Mouse (Mus musculus) spleen, adult 2 months (tissue): ENCODE measurements at regions not wholly inside any gene's neighbourhood (a gene's known extent, or its start where the extent isn't known, plus 50 kb on each side); places are given as distances from the start of the nearest gene placed in this dataset.

ENCODE experiments used
- DNase-seq, 2 experiments: peaks; one replicate each; pipeline versions ENCODE4 v3.0.0 to v3.0.0-alpha.2; 2012 to 2021; ENCODE audit warnings: low spot score in 2 of 2, low read depth in 1 of 2
- H3K27ac ChIP-seq: fragments of 200-500 bp; 2 replicates; pipeline ENCODE4 v1.5.1; 2012; ENCODE audit warnings: low read length, inconsistent platforms; ENCODE audit not compliant: insufficient read depth
- H3K27me3 ChIP-seq: fragments of 200-500 bp; 2 replicates; pipeline ENCODE4 v1.6.1; 2012; ENCODE audit warnings: mild to moderate bottlenecking, moderate library complexity, low read length, inconsistent platforms; ENCODE audit not compliant: control insufficient read depth, insufficient read depth
- H3K36me3 ChIP-seq: fragments of 200-500 bp; 2 replicates; pipeline ENCODE4 v1.6.1; 2012; ENCODE audit warnings: mild to moderate bottlenecking, low read length, inconsistent platforms; ENCODE audit not compliant: control insufficient read depth, insufficient read depth
- H3K4me1 ChIP-seq: fragments of 200-500 bp; 2 replicates; pipeline ENCODE4 v1.6.1; 2011; ENCODE audit warnings: inconsistent platforms; ENCODE audit not compliant: control insufficient read depth, insufficient read depth, insufficient read length
- H3K4me3 ChIP-seq: fragments of 200-500 bp; 2 replicates; pipeline ENCODE4 v1.5.1; 2011; ENCODE audit warnings: mild to moderate bottlenecking, inconsistent platforms; ENCODE audit not compliant: insufficient read depth, insufficient read length; ENCODE audit errors: extremely low read depth
- CTCF ChIP-seq: fragments of 200-500 bp; IDR thresholded peaks from 2 replicates; pipeline ENCODE4 v1.5.1; 2011; ENCODE audit warnings: mild to moderate bottlenecking, inconsistent platforms; ENCODE audit not compliant: insufficient read depth, insufficient read length, insufficient replicate concordance; ENCODE audit errors: extremely low read depth
- POLR2A ChIP-seq: fragments of 200-500 bp; IDR thresholded peaks from 2 replicates; pipeline ENCODE4 v1.6.1; 2011; ENCODE audit warnings: low read depth, low read length, inconsistent platforms
- WGBS: fragments of 180-500 bp; shearing (Covaris S2); methylation state at CpG from one replicate; pipeline ENCODE4 v1.1.7; 2018; 5-methylcytosine and 5-hydroxymethylcytosine counted together

- no peak for DNase-seq
- Histone ChIP-seq H3K27me3 (no peaks in the 10 kb centered on the region), H3K4me3 (no peak overlapping the region), H3K36me3 (no peaks in the 10 kb centered on the region), H3K27ac (no peak overlapping the region), H3K4me1 (no peaks in the 10 kb centered on the region)
- WGBS: 86% methylated on average over 9 of the region's 9 CpGs
- TF ChIP-seq POLR2A (no peak), CTCF (no peak)
Observed at GRCm38 (mm10) chr3:121035904-121036549, 135.5 kb downstream of the Rwdd3 start.

GRCm38 (mm10) chr3:121025546-121026157 is 145.8 kb downstream of the Rwdd3 start:
- Histone ChIP-seq H3K27me3 (no peaks in the 10 kb centered on the region), H3K27ac (no peak overlapping the region), H3K4me1 (no peaks in the 10 kb centered on the region), H3K36me3 (no peaks in the 10 kb centered on the region), H3K4me3 (no peak overlapping the region)
- TF ChIP-seq POLR2A (no peak), CTCF (no peak)
- DNase-seq: no peak
- 88% methylated on average over 9 of the region's 9 CpGs for WGBS

- TF ChIP-seq POLR2A: no peak
- no peak for TF ChIP-seq CTCF
- Histone ChIP-seq H3K36me3 (no peaks in the 10 kb centered on the region), H3K4me1 (no peaks in the 10 kb centered on the region), H3K27ac (no peak overlapping the region), H3K27me3 (no peaks in the 10 kb centered on the region), H3K4me3 (no peak overlapping the region)
- 77% methylated on average over 8 of the region's 8 CpGs for WGBS
- DNase-seq: no peak
Observed at GRCm38 (mm10) chr3:121024810-121025209, 146.7 kb downstream of the Rwdd3 start.

GRCm38 (mm10) chr3:121021126-121021848 is 150.2 kb downstream of the Rwdd3 start:
- H3K27ac ChIP-seq: no peak overlapping the region
- WGBS: 85% methylated on average over 4 of the region's 4 CpGs
- DNase-seq: no peak
- TF ChIP-seq CTCF: no peak
- TF ChIP-seq POLR2A: no peak
- H3K27me3 ChIP-seq: no peaks in the 10 kb centered on the region
- H3K36me3 ChIP-seq: no peaks in the 10 kb centered on the region
- H3K4me3 ChIP-seq: no peak overlapping the region
- H3K4me1 ChIP-seq: no peaks in the 10 kb centered on the region

- Histone ChIP-seq H3K27me3 (no peaks in the 10 kb centered on the region), H3K27ac (no peak overlapping the region), H3K4me3 (no peak overlapping the region), H3K4me1 (no peaks in the 10 kb centered on the region), H3K36me3 (no peaks in the 10 kb centered on the region)
- 87% methylated on average over 6 of the region's 6 CpGs for WGBS
- DNase-seq: no peak
- no peak for TF ChIP-seq POLR2A
- no peak for TF ChIP-seq CTCF
Observed at GRCm38 (mm10) chr3:121009223-121009622, 162.3 kb downstream of the Rwdd3 start.

GRCm38 (mm10) chr3:120983556-120984270 is 187.8 kb downstream of the Rwdd3 start:
- no peak for TF ChIP-seq POLR2A
- no peak for DNase-seq
- WGBS: 86% methylated on average over 17 of the region's 17 CpGs

More at GRCm38 (mm10) chr3:120983556-120984270, 187.8 kb downstream of the Rwdd3 start:
- H3K27ac ChIP-seq: no peak overlapping the region
- no peaks in the 10 kb centered on the region for H3K36me3 ChIP-seq
- H3K4me3 ChIP-seq: no peak overlapping the region
- H3K4me1 ChIP-seq: no peaks in the 10 kb centered on the region
- no peaks in the 10 kb centered on the region for H3K27me3 ChIP-seq
